Mouse (Mus musculus) gastrocnemius, postnatal 4 days (tissue): ENCODE results near the gene Slc6a6. TPM values are rescaled to one million over a fixed set of nuclear protein-coding genes. Genes with fewer than 3 reads are reported as not detected.

ENCODE experiments used
- DNase-seq, 2 experiments: peaks; one replicate each; pipeline ENCODE4 v3.0.0; 2021 to 2022; ENCODE audit warnings: low spot score in 2 of 2, mixed read lengths in 2 of 2
- total RNA-seq, 2 experiments: library from RNA; stranded (reverse); gene quantifications; 2 replicates each; pipeline ENCODE4 v1.2.3; 2021

The Slc6a6 gene
- total RNA-seq, 2 experiments from 2014 or later = 53.5 to 56.9 TPM

- no peak for DNase-seq
These were observed 15.6 kb upstream of the Slc6a6 start for GRCm38 (mm10) chr6:91668276-91668675.

GRCm38 (mm10) chr6:91669270-91669669, 14.6 kb upstream of the Slc6a6 start:
- DNase-seq = no peak

GRCm38 (mm10) chr6:91670224-91670623, 13.6 kb upstream of the Slc6a6 start:
- DNase-seq = no peak

- DNase-seq = no peak
These were observed 9.0 kb upstream of the Slc6a6 start for GRCm38 (mm10) chr6:91674757-91675350.

GRCm38 (mm10) chr6:91678506-91679094, 5.3 kb upstream of the Slc6a6 start:
- DNase-seq = no peak

- DNase-seq = peak in 1 of 2 experiments; percentile 44
These were observed 4.7 kb upstream of the Slc6a6 start for GRCm38 (mm10) chr6:91679095-91679577.

- DNase-seq = no peak
These were observed 4.1 kb upstream of the Slc6a6 start for GRCm38 (mm10) chr6:91679716-91680115.

- no peak for DNase-seq
These were observed 2.0 kb upstream of the Slc6a6 start for GRCm38 (mm10) chr6:91681841-91682240.

- no peak for DNase-seq
These were observed 732 bp upstream of the Slc6a6 start for GRCm38 (mm10) chr6:91683121-91683520.

GRCm38 (mm10) chr6:91684474-91684829, 599 bp downstream of the Slc6a6 start:
- no peak for DNase-seq

GRCm38 (mm10) chr6:91684831-91685532, 1.1 kb downstream of the Slc6a6 start:
- DNase-seq = peak in 1 of 2 experiments; percentile 50

GRCm38 (mm10) chr6:91685533-91685883, 1.7 kb downstream of the Slc6a6 start:
- DNase-seq = no peak

GRCm38 (mm10) chr6:91685896-91686295, 2.0 kb downstream of the Slc6a6 start:
- DNase-seq = no peak

GRCm38 (mm10) chr6:91686597-91686996, 2.7 kb downstream of the Slc6a6 start:
- no peak for DNase-seq

- no peak for DNase-seq
These were observed 4.2 kb downstream of the Slc6a6 start for GRCm38 (mm10) chr6:91688021-91688420.

GRCm38 (mm10) chr6:91689231-91689630, 5.4 kb downstream of the Slc6a6 start:
- no peak for DNase-seq

GRCm38 (mm10) chr6:91690222-91690621, 6.4 kb downstream of the Slc6a6 start:
- no peak for DNase-seq

- no peak for DNase-seq
These were observed 6.8 kb downstream of the Slc6a6 start for GRCm38 (mm10) chr6:91690646-91691045.

- DNase-seq = no peak
These were observed 7.7 kb downstream of the Slc6a6 start for GRCm38 (mm10) chr6:91691576-91691975.

GRCm38 (mm10) chr6:91693301-91693886, 9.5 kb downstream of the Slc6a6 start:
- no peak for DNase-seq

- DNase-seq = no peak
These were observed 10.8 kb downstream of the Slc6a6 start for GRCm38 (mm10) chr6:91694610-91695009.

- DNase-seq = no peak
These were observed 15.0 kb downstream of the Slc6a6 start for GRCm38 (mm10) chr6:91698831-91699230.
